15 mouse cellular contexts compared by ENCODE assay signal in genomic region chr9:66186426-66186825, GRCm38 (mm10). TPM values are rescaled to one million over a fixed set of nuclear protein-coding genes. Genes with fewer than 3 reads are reported as not detected.
DNase-seq lines count a peak whose midpoint lies in the region; ATAC-seq and TF ChIP-seq lines count a peak whose summit lies in the region.
"Had no signal": no experiment of that assay in that cellular context is flagged by ENCODE, and none has a peak within 500 bp of the region (broad histone marks: within the 10 kb centered on the region; RNA-seq: fewer than 3 reads in every experiment).

No protein-coding gene starts in this region.

- no peak overlapping the region for H3K4me3 ChIP-seq in forebrain, embryonic 10.5 days
- no peak overlapping the region for H3K4me3 ChIP-seq in forebrain, embryonic 15.5 days
- H3K4me3 ChIP-seq in neural tube, embryonic 15.5 days (replicated peaks), result no peak overlapping the region
- no peak overlapping the region for H3K4me3 ChIP-seq in liver, embryonic 15.5 days (replicated peaks)
- no peak overlapping the region for H3K4me3 ChIP-seq in layer of hippocampus, adult 2 months
- H3K4me3 ChIP-seq: heart, embryonic 13.5 days; neural tube, embryonic 12.5 days had no signal

- no peaks in the 10 kb centered on the region for H3K27me3 ChIP-seq in forebrain, embryonic 10.5 days (ENCODE audit: poor library complexity, severe bottlenecking)
- H3K27me3 ChIP-seq in forebrain, embryonic 15.5 days, result no peaks in the 10 kb centered on the region
- no peaks in the 10 kb centered on the region for H3K27me3 ChIP-seq in neural tube, embryonic 15.5 days (replicated peaks)
- no peaks in the 10 kb centered on the region for H3K27me3 ChIP-seq in liver, embryonic 15.5 days
- H3K27me3 ChIP-seq: heart, embryonic 13.5 days; neural tube, embryonic 12.5 days had no signal

- no peaks in the 10 kb centered on the region for H3K36me3 ChIP-seq in forebrain, embryonic 10.5 days (replicated peaks)
- no peaks in the 10 kb centered on the region for H3K36me3 ChIP-seq in forebrain, embryonic 15.5 days
- no peaks in the 10 kb centered on the region for H3K36me3 ChIP-seq in neural tube, embryonic 15.5 days
- no peaks in the 10 kb centered on the region for H3K36me3 ChIP-seq in liver, embryonic 15.5 days (replicated peaks)
- H3K36me3 ChIP-seq: heart, embryonic 13.5 days; neural tube, embryonic 12.5 days had no signal

- H3K27ac ChIP-seq in forebrain, embryonic 10.5 days, result peak overlapping the region; percentile 56; the same call in 1 of the 2 replicates
- H3K27ac ChIP-seq in forebrain, embryonic 15.5 days (replicated peaks), result no peak overlapping the region
- no peak overlapping the region for H3K27ac ChIP-seq in neural tube, embryonic 15.5 days (replicated peaks)
- H3K27ac ChIP-seq in liver, embryonic 15.5 days (replicated peaks), result peak overlapping the region; percentile 97
- H3K27ac ChIP-seq in layer of hippocampus, adult 2 months, result no peak overlapping the region
- H3K27ac ChIP-seq: heart, embryonic 13.5 days; kidney, postnatal 0 days; neural tube, embryonic 12.5 days had no signal

- no peak overlapping the region for H3K4me2 ChIP-seq in forebrain, embryonic 15.5 days (replicated peaks)
- H3K4me2 ChIP-seq in neural tube, embryonic 15.5 days, result no peak overlapping the region
- H3K4me2 ChIP-seq in liver, embryonic 15.5 days, result peak overlapping the region; percentile 42
- H3K4me2 ChIP-seq: heart, embryonic 13.5 days; neural tube, embryonic 12.5 days had no signal

- peak; percentile 42 for DNase-seq in forebrain, embryonic 10.5 days (ENCODE audit: extremely low spot score, low spot score)
- DNase-seq in neural tube, embryonic 10.5 days (ENCODE audit: extremely low spot score, low spot score), result peak; percentile 20
- no peak for DNase-seq in gastrocnemius, postnatal 4 days (ENCODE audit: low spot score in 2 of 2)
- no peak for DNase-seq in layer of hippocampus, adult 2 months (ENCODE audit: low spot score in 2 of 2)
- no peak for DNase-seq in lung, postnatal 4 days
- DNase-seq: cerebellum, adult 9-10 months; lung, postnatal 10 days; right cerebral cortex, postnatal 14 days had no signal

- H3K9ac ChIP-seq in forebrain, embryonic 15.5 days (replicated peaks), result no peak overlapping the region
- no peak overlapping the region for H3K9ac ChIP-seq in neural tube, embryonic 15.5 days (replicated peaks)
- no peak overlapping the region for H3K9ac ChIP-seq in liver, embryonic 15.5 days
- H3K9ac ChIP-seq: heart, embryonic 13.5 days; neural tube, embryonic 12.5 days had no signal

- ATAC-seq in forebrain, embryonic 15.5 days (replicated peaks), result no peak
- no peak for ATAC-seq in neural tube, embryonic 15.5 days (ENCODE audit: low FRiP score)
- ATAC-seq in liver, embryonic 15.5 days (ENCODE audit: insufficient read depth), result no peak
- ATAC-seq: hindbrain, embryonic 16.5 days had no signal

- peaks cover 43% of the 10 kb centered on the region for H3K4me1 ChIP-seq in forebrain, embryonic 10.5 days
- H3K4me1 ChIP-seq in forebrain, embryonic 15.5 days, result peaks cover 5% of the 10 kb centered on the region
- peaks cover 3% of the 10 kb centered on the region; the same call in 1 of the 2 replicates for H3K4me1 ChIP-seq in neural tube, embryonic 15.5 days
- peaks cover 79% of the 10 kb centered on the region for H3K4me1 ChIP-seq in liver, embryonic 15.5 days (replicated peaks)

- no peak for TF ChIP-seq CTCF in layer of hippocampus, adult 2 months (conservative IDR thresholded peaks at IDR 0.05)

- no peaks in the 10 kb centered on the region for H3K9me3 ChIP-seq in forebrain, embryonic 10.5 days
- H3K9me3 ChIP-seq in forebrain, embryonic 15.5 days, result no peaks in the 10 kb centered on the region
- no peaks in the 10 kb centered on the region for H3K9me3 ChIP-seq in neural tube, embryonic 15.5 days (replicated peaks)
- no peaks in the 10 kb centered on the region for H3K9me3 ChIP-seq in liver, embryonic 15.5 days (replicated peaks)
- H3K9me3 ChIP-seq: heart, embryonic 13.5 days; neural tube, embryonic 12.5 days had no signal

- WGBS in forebrain, embryonic 10.5 days, result 19% methylated on average over 6 of the region's 6 CpGs
- 11% methylated on average over 6 of the region's 6 CpGs for WGBS in forebrain, embryonic 15.5 days
- WGBS in neural tube, embryonic 15.5 days, result 11% methylated on average over 6 of the region's 6 CpGs
- 23% methylated on average over 6 of the region's 6 CpGs for WGBS in liver, embryonic 15.5 days (ENCODE audit: insufficient replicate concordance)

RNA-seq across cellular contexts. Expression of gene Dapk2, which starts 28.4 kb away (rescaled TPM):
- polyA plus RNA-seq in forebrain, embryonic 10.5 days (2016; fragmentation: Nextera tagmentation; extraction: Ambion mirVana), result 7.6 and 8.9 TPM in 2 replicates
- 1.4 and 1.8 TPM in 2 replicates for polyA plus RNA-seq in forebrain, embryonic 15.5 days (2015; fragmentation: Nextera tagmentation; extraction: Ambion mirVana)
- 0.69 and 2.0 TPM in 2 replicates for polyA plus RNA-seq in neural tube, embryonic 15.5 days (2015; fragmentation: Nextera tagmentation; extraction: Ambion mirVana)
- polyA plus RNA-seq in liver, embryonic 15.5 days (2015; fragmentation: Nextera tagmentation; extraction: Ambion mirVana), result 31.9 and 33.9 TPM in 2 replicates
- total RNA-seq in gastrocnemius, postnatal 4 days (2021), result 10 to 100 TPM; 10.2 to 12.3 TPM
- under 1 TPM; 0.47 to 0.61 TPM for total RNA-seq in layer of hippocampus, adult 2 months (2021)

Comparison
In these comparisons a context has a peak if more than half of its experiments do, and no peak if none do; other contexts are left out.
1. H3K27ac ChIP-seq: peak in forebrain, embryonic 10.5 days (single experiment) and liver, embryonic 15.5 days (single experiment); none in forebrain, embryonic 15.5 days (single experiment), neural tube, embryonic 15.5 days (single experiment) and layer of hippocampus, adult 2 months (single experiment).
2. DNase-seq: peak in forebrain, embryonic 10.5 days (single experiment) and neural tube, embryonic 10.5 days (single experiment); none in gastrocnemius, postnatal 4 days (0 of 2), layer of hippocampus, adult 2 months (0 of 2) and lung, postnatal 4 days (0 of 2).